Mouse (Mus musculus): ENCODE measurements around the gene Gm48551. TPM values are rescaled to one million over a fixed set of nuclear protein-coding genes. Genes with fewer than 3 reads are reported as not detected.

Gm48551 gene
- polyA plus RNA-seq (2015; fragmentation: Nextera tagmentation; extraction: Ambion mirVana), result 0.86 and 0.89 TPM in 2 replicates

- DNase-seq (peak; percentile 99), ATAC-seq (ENCODE audit: low read depth) (peak; percentile 81)
- Histone ChIP-seq H3K4me3 (replicated peaks) (peak within 1 kb of the TSS; percentile 96), H3K36me3 (peaks cover 34% of the 10 kb centered on the region), H3K9ac (peak within 1 kb of the TSS; percentile 89), H3K4me2 (peak within 1 kb of the TSS; percentile 92), H3K9me3 (replicated peaks) (no peaks in the 10 kb centered on the region), H3K27ac (peak within 1 kb of the TSS; percentile 99), H3K4me1 (replicated peaks) (peaks cover 79% of the 10 kb centered on the region), H3K27me3 (no peaks in the 10 kb centered on the region)
- 6% methylated on average over 54 of the region's 54 CpGs for WGBS (ENCODE audit: insufficient replicate concordance)
Observed at GRCm38 (mm10) chr10:81383802-81384604, at the start of gene Gm48551, which contains the start of gene Dohh. TSS of gene Gm48551 (plus strand) at chr10:81384466. TSS of gene Dohh (plus strand) at chr10:81384428.

- no peak overlapping the region for H3K9ac ChIP-seq
- no peaks in the 10 kb centered on the region for H3K36me3 ChIP-seq
- peaks cover 22% of the 10 kb centered on the region for H3K4me1 ChIP-seq (replicated peaks)
- DNase-seq (no peak), ATAC-seq (ENCODE audit: low read depth) (no peak)
- no peak overlapping the region for H3K4me2 ChIP-seq
- 70% methylated on average over 18 of the region's 19 CpGs for WGBS (ENCODE audit: insufficient replicate concordance)
- no peak overlapping the region for H3K27ac ChIP-seq
- no peak overlapping the region for H3K4me3 ChIP-seq (replicated peaks)
- peaks cover 37% of the 10 kb centered on the region for H3K27me3 ChIP-seq
- H3K9me3 ChIP-seq (replicated peaks), result no peaks in the 10 kb centered on the region
Observed at GRCm38 (mm10) chr10:81335393-81336340, 48.6 kb upstream of the Gm48551 start.

- Histone ChIP-seq H3K4me2 (no peak overlapping the region), H3K9ac (no peak overlapping the region), H3K27me3 (peaks cover 43% of the 10 kb centered on the region), H3K27ac (no peak overlapping the region), H3K4me3 (replicated peaks) (no peak overlapping the region), H3K4me1 (replicated peaks) (peaks cover 30% of the 10 kb centered on the region), H3K9me3 (replicated peaks) (no peaks in the 10 kb centered on the region), H3K36me3 (no peaks in the 10 kb centered on the region)
- DNase-seq (no peak), ATAC-seq (ENCODE audit: low read depth) (no peak)
- 86% methylated on average over 4 of the region's 4 CpGs for WGBS (ENCODE audit: insufficient replicate concordance)
Observed at GRCm38 (mm10) chr10:81336558-81336957, 47.7 kb upstream of the Gm48551 start.

GRCm38 (mm10) chr10:81340551-81341332 is 43.5 kb upstream of the Gm48551 start:
- peak; percentile 58 for DNase-seq
- 39% methylated on average over 17 of the region's 17 CpGs for WGBS (ENCODE audit: insufficient replicate concordance)

GRCm38 (mm10) chr10:81341333-81341949 is 42.8 kb upstream of the Gm48551 start:
- H3K9ac ChIP-seq, result no peak overlapping the region; the same call in 1 of the 2 replicates
- H3K9me3 ChIP-seq (replicated peaks), result no peaks in the 10 kb centered on the region
- H3K36me3 ChIP-seq, result no peaks in the 10 kb centered on the region
- peaks cover 66% of the 10 kb centered on the region for H3K27me3 ChIP-seq
- no peak overlapping the region for H3K4me2 ChIP-seq
- peaks cover 45% of the 10 kb centered on the region for H3K4me1 ChIP-seq (replicated peaks)
- ATAC-seq (ENCODE audit: low read depth) (no peak), DNase-seq (peak; percentile 48)
- H3K4me3 ChIP-seq (replicated peaks), result no peak overlapping the region
- H3K27ac ChIP-seq, result no peak overlapping the region
- 30% methylated on average over 16 of the region's 16 CpGs for WGBS (ENCODE audit: insufficient replicate concordance)

More at GRCm38 (mm10) chr10:81340551-81341332, 43.5 kb upstream of the Gm48551 start:
- Histone ChIP-seq H3K4me2 (no peak overlapping the region), H3K27me3 (peaks cover 62% of the 10 kb centered on the region), H3K27ac (no peak overlapping the region), H3K4me3 (replicated peaks) (no peak overlapping the region), H3K36me3 (no peaks in the 10 kb centered on the region), H3K9me3 (replicated peaks) (no peaks in the 10 kb centered on the region), H3K9ac (no peak overlapping the region; the same call in 1 of the 2 replicates), H3K4me1 (replicated peaks) (peaks cover 39% of the 10 kb centered on the region)
- peak; percentile 63 for ATAC-seq (ENCODE audit: low read depth)

GRCm38 (mm10) chr10:81342686-81343505 is 41.4 kb upstream of the Gm48551 start, which contains the start of gene Gipc3:
TSS of gene Gipc3 (minus strand) at chr10:81343266.
- peak within 1 kb of the TSS; percentile 69 for H3K4me2 ChIP-seq
- DNase-seq (no peak), ATAC-seq (ENCODE audit: low read depth) (no peak)
- WGBS (ENCODE audit: insufficient replicate concordance), result 4% methylated on average over 66 of the region's 67 CpGs
- H3K36me3 ChIP-seq, result peaks cover 4% of the 10 kb centered on the region; the same call in 1 of the 2 replicates
- H3K9ac ChIP-seq, result peak within 1 kb of the TSS; percentile 58
- H3K27me3 ChIP-seq, result peaks cover 56% of the 10 kb centered on the region
- peaks cover 58% of the 10 kb centered on the region for H3K4me1 ChIP-seq (replicated peaks)
- no peak within 1 kb of the TSS for H3K27ac ChIP-seq
- no peaks in the 10 kb centered on the region for H3K9me3 ChIP-seq (replicated peaks)
- peak within 1 kb of the TSS; percentile 57 for H3K4me3 ChIP-seq (replicated peaks)

- DNase-seq, result no peak
- H3K9me3 ChIP-seq (replicated peaks), result no peaks in the 10 kb centered on the region
- no peak overlapping the region for H3K4me2 ChIP-seq
- no peak overlapping the region for H3K9ac ChIP-seq
- H3K27ac ChIP-seq, result no peak overlapping the region
- H3K4me1 ChIP-seq (replicated peaks), result peaks cover 71% of the 10 kb centered on the region
- H3K27me3 ChIP-seq, result peaks cover 51% of the 10 kb centered on the region
- H3K4me3 ChIP-seq (replicated peaks), result no peak overlapping the region
- no peak for ATAC-seq (ENCODE audit: low read depth)
- 44% methylated on average over 8 of the region's 8 CpGs for WGBS (ENCODE audit: insufficient replicate concordance)
- peaks cover 14% of the 10 kb centered on the region for H3K36me3 ChIP-seq
Observed at GRCm38 (mm10) chr10:81344421-81345161, 39.7 kb upstream of the Gm48551 start.

GRCm38 (mm10) chr10:81345162-81345534 is 39.1 kb upstream of the Gm48551 start:
- Histone ChIP-seq H3K9me3 (replicated peaks) (no peaks in the 10 kb centered on the region), H3K4me2 (no peak overlapping the region), H3K9ac (no peak overlapping the region), H3K27ac (no peak overlapping the region), H3K27me3 (peaks cover 51% of the 10 kb centered on the region), H3K4me3 (replicated peaks) (no peak overlapping the region), H3K4me1 (replicated peaks) (peaks cover 72% of the 10 kb centered on the region), H3K36me3 (peaks cover 14% of the 10 kb centered on the region)
- 53% methylated on average over 4 of the region's 4 CpGs for WGBS (ENCODE audit: insufficient replicate concordance)
- DNase-seq (no peak), ATAC-seq (ENCODE audit: low read depth) (no peak)

- WGBS (ENCODE audit: insufficient replicate concordance), result 15% methylated on average over 54 of the region's 55 CpGs
- ATAC-seq (ENCODE audit: low read depth), result peak; percentile 12; the same call in 1 of the 2 replicates
- Histone ChIP-seq H3K4me2 (peak overlapping the region; percentile 71), H3K4me1 (replicated peaks) (peaks cover 65% of the 10 kb centered on the region), H3K9me3 (replicated peaks) (no peaks in the 10 kb centered on the region), H3K4me3 (replicated peaks) (peak overlapping the region; percentile 42), H3K27ac (peak overlapping the region; percentile 54), H3K27me3 (peaks cover 45% of the 10 kb centered on the region), H3K9ac (peak overlapping the region; percentile 66), H3K36me3 (peaks cover 14% of the 10 kb centered on the region)
- DNase-seq, result peak; percentile 69
Observed at GRCm38 (mm10) chr10:81346453-81347067, 37.7 kb upstream of the Gm48551 start.
